Mouse (Mus musculus): ENCODE measurements at regions not wholly inside any gene's neighbourhood (a gene's known extent, or its start where the extent isn't known, plus 50 kb on each side); places are given as distances from the start of the nearest gene placed in this dataset.

GRCm38 (mm10) chr4:56250611-56251010 lies 489.3 kb upstream of the Gm26657 start:
- TF ChIP-seq CTCF (IDR thresholded peaks at IDR 0.05; ENCODE audit: extremely low read depth, insufficient read depth, low read length), result no peak
- no peak for TF ChIP-seq POLR2A (IDR thresholded peaks at IDR 0.05; ENCODE audit: extremely low read depth, insufficient read depth, low read length)
